Mouse (Mus musculus) stomach, embryonic 16.5 days (tissue): ENCODE results near the gene Ak2. TPM values are rescaled to one million over a fixed set of nuclear protein-coding genes. Genes with fewer than 3 reads are reported as not detected.

Experiments
- ATAC-seq: fragments of 200-750 bp; cut with Nextera tagmentation; 2 replicates; pipeline ENCODE4 v1.8.0; 2017; ENCODE audit warnings: moderate number of reproducible peaks, moderate TSS enrichment; ENCODE audit not compliant: insufficient read depth, low FRiP score
- H3K27ac ChIP-seq: fragments of 300-500 bp; sonication (generic); 2 replicates; pipeline ENCODE4 v1.5.1; 2014; ENCODE audit warnings: low read length
- H3K27me3 ChIP-seq: fragments of 300-500 bp; sonication (generic); 2 replicates; pipeline ENCODE4 v1.6.1; 2014; ENCODE audit warnings: low read length, control low read depth, mixed read lengths; ENCODE audit not compliant: control insufficient read depth, insufficient read depth
- H3K36me3 ChIP-seq: fragments of 300-500 bp; sonication (generic); 2 replicates; pipeline ENCODE4 v1.6.1; 2014; ENCODE audit warnings: low read length; ENCODE audit not compliant: control insufficient read depth, insufficient read depth
- H3K4me1 ChIP-seq: fragments of 300-500 bp; sonication (generic); 2 replicates; pipeline ENCODE4 v1.6.1; 2014; ENCODE audit warnings: low read length, control low read depth, mixed read lengths; ENCODE audit not compliant: control insufficient read depth, insufficient read depth
- H3K4me2 ChIP-seq: fragments of 300-500 bp; sonication (generic); 2 replicates; pipeline ENCODE4 v1.6.1; 2014; ENCODE audit warnings: low read depth, low read length, mixed read lengths
- H3K4me3 ChIP-seq: fragments of 300-500 bp; sonication (generic); replicated peaks from 2 replicates; pipeline ENCODE4 v1.5.1; 2014; ENCODE audit warnings: mild to moderate bottlenecking, low read length
- H3K9ac ChIP-seq: fragments of 300-500 bp; sonication (generic); 2 replicates; pipeline ENCODE4 v1.6.1; 2014; ENCODE audit warnings: low read length
- H3K9me3 ChIP-seq: fragments of 300-500 bp; sonication (generic); replicated peaks from 2 replicates; pipeline ENCODE4 v1.6.1; 2016; ENCODE audit warnings: low read length, control low read depth; ENCODE audit not compliant: control insufficient read depth
- WGBS: fragments of 180-500 bp; shearing (Covaris S2); extraction: QIAGEN DNeasy Blood & Tissue Kit; methylation state at CpG from one replicate; pipeline ENCODE4 v1.1.7; 2014; 5-methylcytosine and 5-hydroxymethylcytosine counted together
- polyA plus RNA-seq: library from polyadenylated mRNA; unstranded; fragments of >200 nt; fragmentation: Nextera tagmentation; extraction: Ambion mirVana; gene quantifications from 2 replicates; pipeline ENCODE4 v1.2.1, GENCODE M21; 2015

Ak2 gene
- polyA plus RNA-seq, 1 experiment from 2014 or later = 207 TPM

DNA sequence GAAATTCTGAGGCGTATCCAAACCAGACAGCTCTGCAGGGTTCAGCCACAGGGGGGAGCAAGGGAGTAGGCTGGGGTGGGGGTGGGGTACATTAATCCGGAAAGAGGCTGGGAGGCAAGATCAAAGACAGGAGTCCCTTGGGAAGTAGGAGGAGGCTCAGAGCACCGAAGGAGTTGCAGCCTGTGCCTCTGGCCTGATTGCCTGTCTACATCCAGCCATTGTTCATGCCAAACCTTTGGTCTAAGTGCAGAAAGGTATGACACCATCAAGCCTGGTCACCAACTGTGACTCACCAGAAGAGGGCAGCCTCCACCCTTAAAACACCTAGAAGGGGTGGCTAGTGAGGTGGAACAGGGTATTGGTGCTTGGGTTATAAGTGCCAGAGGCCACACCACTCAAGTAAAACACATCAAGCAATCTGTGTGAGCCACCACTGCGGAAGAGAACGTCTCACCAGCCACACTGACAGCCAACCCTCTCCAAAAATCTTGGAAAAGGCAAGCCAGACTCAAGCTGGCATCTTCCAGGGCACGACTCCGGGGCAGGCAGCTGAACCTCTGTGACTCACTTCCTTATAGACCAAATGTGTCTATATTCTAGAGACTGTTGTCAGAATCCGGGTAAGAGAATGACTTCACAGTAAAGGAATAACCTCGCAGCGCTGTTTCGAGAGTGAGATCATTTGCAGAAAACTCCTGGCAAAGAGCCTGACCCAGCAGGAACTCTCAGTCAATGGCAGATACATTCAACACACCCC lies 34.4 kb upstream of the Ak2 start:
- ATAC-seq = no peak
- peak overlapping the region; percentile 40 for H3K27ac ChIP-seq
- WGBS = 33% methylated on average over 11 of the region's 11 CpGs

DNA sequence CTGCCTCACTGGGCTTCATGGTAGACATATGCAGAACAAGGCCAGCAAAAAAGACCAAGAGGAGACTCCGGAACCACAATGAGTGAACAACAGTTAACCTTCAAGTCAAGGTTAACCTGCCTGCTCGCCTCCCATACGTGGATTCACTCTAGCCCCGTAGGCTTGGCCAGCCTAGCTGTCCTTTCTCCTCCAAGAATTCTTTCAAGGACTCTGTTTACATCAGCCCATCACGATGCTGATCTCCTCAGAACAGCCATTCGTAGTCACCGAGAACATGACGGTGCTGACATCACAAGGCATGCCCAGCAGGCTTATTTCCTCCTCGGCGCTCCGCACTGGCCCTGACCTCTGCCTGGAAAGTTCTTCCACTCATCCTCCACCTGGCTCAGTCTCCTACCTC lies 33.6 kb upstream of the Ak2 start:
- Histone ChIP-seq H3K36me3 (no peaks in the 10 kb centered on the region), H3K27me3 (peaks cover 4% of the 10 kb centered on the region; the same call in 1 of the 2 replicates), H3K4me1 (peaks cover 20% of the 10 kb centered on the region), H3K4me2 (no peak overlapping the region), H3K27ac (peak overlapping the region; percentile 40; the same call in 1 of the 2 replicates), H3K9me3 (no peaks in the 10 kb centered on the region), H3K4me3 (no peak overlapping the region), H3K9ac (0 out of 2 replicates have a peak overlapping the region, but pooled peaks have one; percentile 15)
- 71% methylated on average over 11 of the region's 11 CpGs for WGBS
- ATAC-seq = no peak

More for the DNA sequence above, 34.4 kb upstream of the Ak2 start:
- Histone ChIP-seq H3K4me3 (no peak overlapping the region), H3K27me3 (peaks cover 4% of the 10 kb centered on the region; the same call in 1 of the 2 replicates), H3K4me1 (peaks cover 13% of the 10 kb centered on the region), H3K36me3 (no peaks in the 10 kb centered on the region), H3K9me3 (no peaks in the 10 kb centered on the region), H3K9ac (0 out of 2 replicates have a peak overlapping the region, but pooled peaks have one; percentile 15), H3K4me2 (no peak overlapping the region)

DNA sequence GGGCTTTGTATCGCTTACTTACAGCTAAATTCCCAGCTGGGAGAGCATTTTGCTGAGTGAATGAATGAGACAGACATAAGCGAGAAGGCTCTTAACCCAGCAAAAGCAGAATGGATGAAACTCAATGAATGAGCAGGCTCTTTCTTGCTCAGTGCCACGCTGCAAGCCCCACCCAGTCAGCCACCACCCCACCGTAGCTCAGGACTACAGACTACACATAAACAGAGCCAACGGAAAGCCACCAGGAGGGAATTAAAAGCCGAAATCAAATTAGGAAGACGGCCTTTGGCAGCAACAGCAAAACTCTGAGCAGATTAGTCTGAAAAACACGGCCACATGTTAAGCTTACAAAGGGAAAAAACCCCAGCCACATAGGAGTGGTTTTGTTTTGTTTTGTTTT lies 32.9 kb upstream of the Ak2 start:
- H3K36me3 ChIP-seq = no peaks in the 10 kb centered on the region
- WGBS = 62% methylated on average over 8 of the region's 8 CpGs
- no peak overlapping the region for H3K9ac ChIP-seq
- peaks cover 20% of the 10 kb centered on the region for H3K4me1 ChIP-seq
- H3K4me3 ChIP-seq = no peak overlapping the region
- no peak overlapping the region for H3K27ac ChIP-seq
- H3K9me3 ChIP-seq = no peaks in the 10 kb centered on the region
- no peak for ATAC-seq
- H3K27me3 ChIP-seq = peaks cover 4% of the 10 kb centered on the region; the same call in 1 of the 2 replicates
- no peak overlapping the region for H3K4me2 ChIP-seq

- Histone ChIP-seq H3K27ac (no peak overlapping the region), H3K4me3 (no peak overlapping the region), H3K4me2 (no peak overlapping the region), H3K9me3 (no peaks in the 10 kb centered on the region), H3K9ac (no peak overlapping the region), H3K27me3 (peaks cover 4% of the 10 kb centered on the region; the same call in 1 of the 2 replicates), H3K4me1 (peaks cover 20% of the 10 kb centered on the region), H3K36me3 (no peaks in the 10 kb centered on the region)
- ATAC-seq = no peak
- 87% methylated on average over 17 of the region's 17 CpGs for WGBS
These were observed 32.1 kb upstream of the Ak2 start for GRCm38 (mm10) chr4:128959676-128960075.

DNA sequence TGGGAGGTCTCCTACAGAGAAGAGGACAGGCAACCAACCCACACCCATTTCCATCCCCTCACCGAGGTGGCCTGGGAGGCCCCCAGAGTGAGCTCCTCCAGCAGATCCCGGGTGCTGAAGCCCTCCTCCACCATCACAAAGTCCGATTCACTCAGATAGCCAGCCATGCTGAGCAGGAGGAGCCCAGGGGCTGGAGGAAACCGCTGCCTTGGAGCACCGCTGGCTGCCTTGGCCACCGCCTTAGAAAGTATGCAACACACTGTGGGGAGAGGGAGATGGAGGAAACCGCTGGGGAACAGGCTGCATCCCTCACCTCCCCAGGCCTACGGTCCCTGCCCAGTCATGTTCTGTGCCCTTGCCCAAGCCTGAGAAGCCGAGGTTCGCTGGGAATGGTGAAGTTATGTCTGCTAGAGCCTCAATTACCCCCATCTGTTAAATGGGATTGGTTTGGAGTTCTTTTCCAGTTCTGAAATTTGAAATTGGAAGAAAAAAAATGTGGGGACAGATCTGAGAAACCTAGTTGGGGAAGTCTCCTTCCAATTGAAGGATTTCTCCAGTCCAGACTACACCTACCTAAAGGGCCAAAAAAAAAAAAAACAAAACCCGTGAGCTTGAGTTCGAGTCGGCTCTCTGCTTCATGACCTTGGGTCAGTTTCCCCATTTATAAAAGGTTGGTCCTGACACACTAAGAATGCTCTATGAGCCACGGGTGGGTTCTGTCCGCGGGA lies 30.3 kb upstream of the Ak2 start:
- Histone ChIP-seq H3K4me3 (peak overlapping the region; percentile 65), H3K9me3 (no peaks in the 10 kb centered on the region), H3K4me1 (peaks cover 20% of the 10 kb centered on the region), H3K27ac (no peak overlapping the region), H3K9ac (peak overlapping the region; percentile 84), H3K36me3 (no peaks in the 10 kb centered on the region), H3K4me2 (peak overlapping the region; percentile 85), H3K27me3 (no peaks in the 10 kb centered on the region)
- 8% methylated on average over 16 of the region's 16 CpGs for WGBS
- no peak for ATAC-seq

- Histone ChIP-seq H3K9me3 (no peaks in the 10 kb centered on the region), H3K27me3 (no peaks in the 10 kb centered on the region), H3K9ac (peak within 1 kb of the TSS; percentile 84), H3K36me3 (no peaks in the 10 kb centered on the region), H3K4me3 (peak within 1 kb of the TSS; percentile 65), H3K27ac (peak within 1 kb of the TSS; percentile 55), H3K4me2 (peak within 1 kb of the TSS; percentile 85), H3K4me1 (peaks cover 27% of the 10 kb centered on the region)
- WGBS = under 1% methylated on average over 71 of the region's 72 CpGs
- peak; percentile 95 for ATAC-seq
These were observed 29.5 kb upstream of the Ak2 start, which contains the start of gene Azin2 for GRCm38 (mm10) chr4:128962029-128962925. TSS of gene Azin2 (minus strand) at chr4:128962442.

- WGBS = 5% methylated on average over 9 of the region's 9 CpGs
- peak overlapping the region; percentile 65 for H3K4me3 ChIP-seq
- H3K9me3 ChIP-seq = no peaks in the 10 kb centered on the region
- H3K27ac ChIP-seq = no peak overlapping the region
- peak overlapping the region; percentile 85 for H3K4me2 ChIP-seq
- no peak for ATAC-seq
- H3K27me3 ChIP-seq = no peaks in the 10 kb centered on the region
- peaks cover 22% of the 10 kb centered on the region for H3K4me1 ChIP-seq
- H3K36me3 ChIP-seq = no peaks in the 10 kb centered on the region
- peak overlapping the region; percentile 84; the same call in 1 of the 2 replicates for H3K9ac ChIP-seq
These were observed 28.9 kb upstream of the Ak2 start for GRCm38 (mm10) chr4:128962926-128963290.

DNA sequence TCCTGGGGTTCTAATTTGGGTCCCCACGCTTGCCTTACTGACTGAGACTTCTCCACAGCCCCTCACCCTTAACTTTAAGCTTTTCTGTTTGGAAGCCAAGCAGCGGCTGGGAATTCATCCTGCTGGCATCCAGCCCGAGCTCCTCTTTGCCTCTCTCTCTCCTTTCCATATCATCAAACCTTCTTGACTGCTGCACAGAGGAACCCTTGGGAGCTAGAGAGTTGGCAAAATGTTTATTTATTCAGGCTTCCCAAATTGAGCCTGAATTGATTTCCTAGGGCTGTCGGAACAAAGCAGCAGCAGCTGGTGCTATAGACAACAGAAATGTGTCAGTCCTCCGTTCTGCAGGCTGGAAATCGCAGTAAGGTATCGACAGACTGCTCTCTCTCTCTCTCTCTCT lies 25.0 kb upstream of the Ak2 start:
- no peak for ATAC-seq
- 26% methylated on average over 7 of the region's 7 CpGs for WGBS
- no peak overlapping the region for H3K9ac ChIP-seq
- H3K4me3 ChIP-seq = no peak overlapping the region
- H3K27ac ChIP-seq = no peak overlapping the region
- H3K27me3 ChIP-seq = no peaks in the 10 kb centered on the region
- peaks cover 16% of the 10 kb centered on the region for H3K4me1 ChIP-seq
- no peaks in the 10 kb centered on the region for H3K9me3 ChIP-seq
- no peak overlapping the region for H3K4me2 ChIP-seq
- no peaks in the 10 kb centered on the region for H3K36me3 ChIP-seq
